In the genomic region with DNA sequence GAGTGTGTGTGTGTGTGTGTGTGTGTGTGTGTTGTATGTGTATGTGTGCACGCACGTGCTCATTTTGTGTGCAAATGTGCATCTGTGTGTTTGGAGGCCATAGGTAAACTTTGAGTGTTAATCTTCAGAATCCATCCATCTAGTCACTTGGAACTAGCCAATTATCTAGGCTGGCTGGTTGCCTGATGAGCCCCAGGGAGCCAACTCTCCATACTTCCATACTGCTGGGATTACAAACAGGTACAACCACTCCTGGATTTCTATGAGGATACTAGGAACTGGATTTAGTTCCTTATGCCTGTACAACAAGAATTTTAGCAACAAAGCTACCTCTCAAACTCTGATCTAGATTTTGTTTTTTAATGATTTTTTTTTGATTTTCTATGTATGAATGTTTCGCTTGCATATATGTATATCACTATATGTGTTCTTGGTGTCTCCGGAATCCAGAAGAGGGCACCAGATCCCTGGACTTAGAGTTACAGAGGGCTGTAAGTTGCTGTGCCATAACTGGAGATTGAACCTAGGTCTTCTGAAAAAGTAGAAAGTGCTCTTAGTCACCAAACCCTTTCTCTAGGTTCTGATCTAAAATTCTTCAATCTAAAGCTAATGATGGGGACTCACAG, we compare ENCODE assay signal across 15 mouse cellular contexts. TPM values are rescaled to one million over a fixed set of nuclear protein-coding genes. Genes with fewer than 3 reads are reported as not detected.
DNase-seq lines count a peak whose midpoint lies in the region; ATAC-seq lines count a peak whose summit lies in the region.
"Had no signal": no experiment of that assay in that cellular context is flagged by ENCODE, and none has a peak within 500 bp of the region (broad histone marks: within the 10 kb centered on the region; RNA-seq: fewer than 3 reads in every experiment).

No protein-coding gene starts in this region.

- no peak overlapping the region for H3K4me3 ChIP-seq in embryonic facial prominence, embryonic 14.5 days (ENCODE audit: low read depth, low read length)
- H3K4me3 ChIP-seq in embryonic facial prominence, embryonic 10.5 days, result no peak overlapping the region

- H3K27ac ChIP-seq in embryonic facial prominence, embryonic 14.5 days (replicated peaks; ENCODE audit: low read depth, low read length), result no peak overlapping the region
- H3K27ac ChIP-seq in embryonic facial prominence, embryonic 10.5 days (replicated peaks), result no peak overlapping the region
- H3K27ac ChIP-seq: macrophage had no signal

- no peaks in the 10 kb centered on the region for H3K36me3 ChIP-seq in embryonic facial prominence, embryonic 14.5 days (ENCODE audit: control insufficient read depth, insufficient read depth, low read length)
- no peaks in the 10 kb centered on the region for H3K36me3 ChIP-seq in embryonic facial prominence, embryonic 10.5 days (replicated peaks)
- no peaks in the 10 kb centered on the region for H3K36me3 ChIP-seq in splenic B cell, adult 2 months (ENCODE audit: control insufficient read depth, insufficient read depth, low read length, poor library complexity, severe bottlenecking)

- peak; percentile 10 for DNase-seq in embryonic facial prominence, embryonic 14.5 days (ENCODE audit: low spot score)
- DNase-seq in embryonic facial prominence, embryonic 10.5 days (ENCODE audit: low spot score), result no peak
- DNase-seq in kidney, postnatal 10 days, result peak; percentile 21
- DNase-seq in kidney, adult 11 months, result no peak
- DNase-seq in right cerebral cortex, postnatal 14 days, result peak; percentile 15
- DNase-seq in right cerebral cortex, adult 18-20 months, result no peak
- DNase-seq in splenic B cell, adult 2 months (ENCODE audit: low read depth, low spot score), result peak; percentile 39
- DNase-seq in spleen, postnatal 4 days (ENCODE audit: low spot score in 2 of 2), result no peak
- DNase-seq: gastrocnemius, postnatal 14 days; kidney, postnatal 14 days; right cerebral cortex, postnatal 4 days; thymus, postnatal 4 days had no signal

- no peak overlapping the region for H3K9ac ChIP-seq in embryonic facial prominence, embryonic 14.5 days (ENCODE audit: low read depth, low read length)

- H3K27me3 ChIP-seq in embryonic facial prominence, embryonic 14.5 days (replicated peaks; ENCODE audit: control insufficient read depth, insufficient read depth, low read length), result no peaks in the 10 kb centered on the region
- no peaks in the 10 kb centered on the region for H3K27me3 ChIP-seq in embryonic facial prominence, embryonic 10.5 days (replicated peaks; ENCODE audit: low read depth, poor library complexity, severe bottlenecking)
- H3K27me3 ChIP-seq in splenic B cell, adult 2 months (ENCODE audit: control insufficient read depth, insufficient read depth, low read length, poor library complexity, severe bottlenecking), result 0 out of 2 replicates have a peak, but pooled peaks cover 1% of the 10 kb centered on the region

- no peak for ATAC-seq in embryonic facial prominence, embryonic 14.5 days (ENCODE audit: low read depth)
- ATAC-seq: hindbrain, embryonic 16.5 days had no signal

- 96% methylated on average over 4 of the region's 4 CpGs for WGBS in embryonic facial prominence, embryonic 14.5 days
- WGBS in embryonic facial prominence, embryonic 10.5 days, result 92% methylated on average over 4 of the region's 4 CpGs

- H3K4me2 ChIP-seq in embryonic facial prominence, embryonic 14.5 days (ENCODE audit: low read depth, low read length), result no peak overlapping the region
- H3K4me2 ChIP-seq: liver, embryonic 11.5 days had no signal

- H3K4me1 ChIP-seq in embryonic facial prominence, embryonic 14.5 days (ENCODE audit: control insufficient read depth, insufficient read depth, low read length), result no peaks in the 10 kb centered on the region
- H3K4me1 ChIP-seq in embryonic facial prominence, embryonic 10.5 days, result 0 out of 2 replicates have a peak, but pooled peaks cover 3% of the 10 kb centered on the region

- H3K9me3 ChIP-seq in embryonic facial prominence, embryonic 14.5 days (ENCODE audit: control insufficient read depth, low read length), result no peaks in the 10 kb centered on the region
- no peaks in the 10 kb centered on the region for H3K9me3 ChIP-seq in embryonic facial prominence, embryonic 10.5 days

RNA-seq across cellular contexts. Expression of a gene that starts 32.4 kb away (rescaled TPM):
- 33.0 and 36.5 TPM in 2 replicates for polyA plus RNA-seq in embryonic facial prominence, embryonic 14.5 days (2014; fragmentation: Nextera tagmentation; extraction: Ambion mirVana)
- 30.5 and 32.1 TPM in 2 replicates for polyA plus RNA-seq in embryonic facial prominence, embryonic 10.5 days (2016; fragmentation: Nextera tagmentation; extraction: Ambion mirVana)

Comparison
In these comparisons a context has a peak if more than half of its experiments do, and no peak if none do; other contexts are left out.
1. DNase-seq: peak in embryonic facial prominence, embryonic 14.5 days (single experiment), kidney, postnatal 10 days (single experiment), right cerebral cortex, postnatal 14 days (single experiment) and splenic B cell, adult 2 months (single experiment); none in embryonic facial prominence, embryonic 10.5 days (single experiment), kidney, adult 11 months (single experiment), right cerebral cortex, adult 18-20 months (single experiment) and spleen, postnatal 4 days (0 of 2).